Mouse (Mus musculus): Measurements from ENCODE around the gene Olfr893. TPM values are rescaled to one million over a fixed set of nuclear protein-coding genes. Genes with fewer than 3 reads are reported as not detected.
"Not testable (repeated sequence)": the region's sequence is repeated elsewhere in the genome, so short reads cannot be mapped to it uniquely, and the experiment has no call there.

Olfr893 gene
- not detected in 2 replicates for total RNA-seq (2017)

DNA sequence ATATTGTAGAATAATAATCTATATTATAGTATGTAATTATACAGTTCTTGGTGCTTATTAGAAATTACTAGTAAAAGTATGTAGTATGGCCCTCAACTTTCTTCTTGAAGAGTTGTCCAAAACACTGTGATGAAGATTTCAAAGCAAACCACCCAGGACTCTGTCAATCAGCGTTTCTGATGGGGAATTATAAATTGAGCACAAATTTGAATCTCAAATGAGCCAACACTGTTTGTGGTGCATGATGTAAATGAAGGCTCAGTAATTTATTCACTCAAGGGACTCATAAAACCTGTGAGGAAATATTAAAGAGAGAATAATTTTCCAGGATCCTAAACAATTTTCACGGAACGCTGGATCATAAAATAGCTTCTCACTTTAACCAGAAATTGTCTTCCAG, at the start of gene Olfr893:
Olfr893 (plus strand) TSS at position 301 of the 400 bp plus-strand sequence.
- no peak for ATAC-seq (replicated peaks; ENCODE audit: low read depth, poor library complexity, severe bottlenecking)

DNA sequence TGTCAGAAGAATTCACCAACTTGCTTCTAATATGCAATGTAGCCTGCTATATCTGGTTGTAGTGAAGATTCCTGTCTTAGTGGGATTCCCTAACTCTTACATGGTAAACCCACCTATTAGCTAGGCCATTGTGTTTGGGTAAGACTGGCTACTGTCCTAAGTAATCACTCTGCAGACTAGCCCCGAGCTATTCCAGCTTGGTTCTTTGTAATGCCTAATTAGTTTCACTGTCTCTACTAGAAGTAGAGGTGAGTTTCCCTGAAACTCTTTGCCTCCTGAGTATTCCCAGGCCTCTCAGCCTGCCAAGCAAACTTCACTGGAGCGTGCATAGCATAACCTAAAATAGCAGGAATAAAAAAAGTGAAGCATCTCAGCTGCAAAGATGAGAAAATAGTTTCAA, 39.8 kb upstream of the Olfr893 start:
- ATAC-seq (replicated peaks; ENCODE audit: low read depth, poor library complexity, severe bottlenecking), result not testable (repeated sequence)

DNA sequence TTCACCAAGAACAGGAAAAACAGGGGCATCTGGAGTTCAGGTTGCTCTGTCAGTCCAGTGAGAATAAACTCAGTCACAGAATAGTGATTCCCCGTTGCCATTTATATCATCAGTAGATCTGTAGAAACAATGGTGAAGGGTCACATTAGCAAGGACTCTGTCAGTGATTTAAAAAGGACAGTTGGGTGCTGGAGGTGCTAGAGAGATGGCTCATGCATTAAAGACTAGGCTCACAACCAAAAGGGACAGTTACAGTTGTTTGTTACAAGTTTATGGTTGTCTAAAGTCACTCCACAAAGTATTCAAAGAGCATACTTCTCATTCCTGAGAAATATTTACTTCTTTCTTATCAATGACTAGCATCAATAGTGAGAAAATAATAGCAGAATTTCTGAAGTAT, 27.4 kb upstream of the Olfr893 start, which contains the start of gene Olfr891:
Olfr891 (minus strand) TSS at position 101 of the 400 bp plus-strand sequence.
- ATAC-seq (replicated peaks; ENCODE audit: low read depth, poor library complexity, severe bottlenecking), result no peak

DNA sequence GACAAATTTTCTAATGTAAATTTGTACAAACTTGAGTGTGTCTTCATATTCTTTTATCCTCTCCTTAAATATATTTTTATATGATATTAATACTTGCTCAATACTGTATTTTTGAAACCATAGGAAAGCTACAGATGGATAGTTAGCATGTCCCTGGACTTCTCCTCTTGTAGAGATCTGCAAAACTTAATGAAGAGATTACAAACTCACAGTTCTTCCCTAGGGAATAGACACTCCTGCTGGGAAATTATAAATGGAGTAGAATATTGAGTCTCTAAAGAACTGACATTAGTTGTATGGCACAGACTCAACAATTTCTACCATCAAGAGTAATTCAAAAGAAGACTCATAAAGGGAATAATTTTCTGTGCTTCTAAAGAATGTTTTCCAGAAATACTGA, 9.6 kb downstream of the Olfr893 start, which contains the start of gene Olfr894:
Olfr894 (plus strand) TSS at position 301 of the 400 bp plus-strand sequence.
- no peak for ATAC-seq (replicated peaks; ENCODE audit: low read depth, poor library complexity, severe bottlenecking)

DNA sequence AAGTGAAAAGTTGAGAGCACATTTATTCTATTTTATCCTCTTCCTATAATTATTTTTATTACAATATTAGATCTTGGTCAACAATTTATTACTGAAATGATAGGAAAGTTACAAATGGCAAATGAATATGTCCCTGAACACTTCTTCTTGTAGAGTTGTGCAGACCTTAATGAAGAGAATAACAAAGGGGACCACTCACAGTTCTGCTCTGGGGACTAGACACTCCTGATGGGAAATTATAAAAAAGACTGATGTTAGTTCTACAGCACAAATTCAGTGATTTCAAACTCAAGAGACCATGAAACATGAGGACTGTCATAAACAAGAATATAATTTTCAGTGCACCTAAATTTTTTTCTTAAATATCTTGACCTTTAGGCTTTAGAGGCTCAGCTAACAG, 44.3 kb downstream of the Olfr893 start, which contains the start of gene Olfr143:
Olfr143 (plus strand) TSS at position 301 of the 400 bp plus-strand sequence.
- ATAC-seq (replicated peaks; ENCODE audit: low read depth, poor library complexity, severe bottlenecking), result no peak

Other genes with a start within 250 kb of the Olfr893 start
- gene Olfr881, start 216.5 kb upstream of the Olfr893 start, total RNA-seq (2017), result not detected in 2 replicates
- gene Olfr883, start 182.6 kb upstream of the Olfr893 start, total RNA-seq (2017), result not detected in 2 replicates
- not detected in 2 replicates for gene Olfr884, start 161.8 kb upstream of the Olfr893 start, total RNA-seq (2017)
- gene Olfr885, start 147.0 kb upstream of the Olfr893 start, total RNA-seq (2017), result not detected in 2 replicates
- gene Olfr887, start 124.3 kb upstream of the Olfr893 start, total RNA-seq (2017), result not detected in 2 replicates
- gene Olfr888, start 100.2 kb upstream of the Olfr893 start, total RNA-seq (2017), result not detected in 2 replicates
- 0.05 TPM in 1 of 2 replicates, not detected in the other for gene Olfr889, start 93.2 kb upstream of the Olfr893 start, total RNA-seq (2017)
- not detected in 2 replicates for gene Olfr890, start 65.8 kb upstream of the Olfr893 start, total RNA-seq (2017)
- gene Olfr891, start 27.5 kb upstream of the Olfr893 start, total RNA-seq (2017), result not detected in 2 replicates
- gene Olfr894, start 9.7 kb downstream of the Olfr893 start, total RNA-seq (2017), result not detected in 2 replicates
- not detected in 2 replicates for gene Olfr143, start 44.4 kb downstream of the Olfr893 start, total RNA-seq (2017)
- gene Olfr895, start 59.5 kb downstream of the Olfr893 start, total RNA-seq (2017), result not detected in 2 replicates
- not detected in 2 replicates for gene Olfr896-ps1, start 82.7 kb downstream of the Olfr893 start, total RNA-seq (2017)
- gene Olfr25, start 120.7 kb downstream of the Olfr893 start, total RNA-seq (2017), result not detected in 2 replicates
- gene Olfr898, start 140.0 kb downstream of the Olfr893 start, total RNA-seq (2017), result not detected in 2 replicates
- not detected in 2 replicates for gene Olfr250, start 158.5 kb downstream of the Olfr893 start, total RNA-seq (2017)
- not detected in 2 replicates for gene Olfr251, start 168.7 kb downstream of the Olfr893 start, total RNA-seq (2017)
- not detected in 2 replicates for gene Olfr147, start 193.3 kb downstream of the Olfr893 start, total RNA-seq (2017)
- gene Olfr901, start 221.1 kb downstream of the Olfr893 start, total RNA-seq (2017), result not detected in 2 replicates
- gene Olfr902, start 239.3 kb downstream of the Olfr893 start, total RNA-seq (2017), result not detected in 2 replicates